Mouse (Mus musculus): ENCODE measurements at regions not wholly inside any gene's neighbourhood (a gene's known extent, or its start where the extent isn't known, plus 50 kb on each side); places are given as distances from the start of the nearest gene placed in this dataset.

DNA sequence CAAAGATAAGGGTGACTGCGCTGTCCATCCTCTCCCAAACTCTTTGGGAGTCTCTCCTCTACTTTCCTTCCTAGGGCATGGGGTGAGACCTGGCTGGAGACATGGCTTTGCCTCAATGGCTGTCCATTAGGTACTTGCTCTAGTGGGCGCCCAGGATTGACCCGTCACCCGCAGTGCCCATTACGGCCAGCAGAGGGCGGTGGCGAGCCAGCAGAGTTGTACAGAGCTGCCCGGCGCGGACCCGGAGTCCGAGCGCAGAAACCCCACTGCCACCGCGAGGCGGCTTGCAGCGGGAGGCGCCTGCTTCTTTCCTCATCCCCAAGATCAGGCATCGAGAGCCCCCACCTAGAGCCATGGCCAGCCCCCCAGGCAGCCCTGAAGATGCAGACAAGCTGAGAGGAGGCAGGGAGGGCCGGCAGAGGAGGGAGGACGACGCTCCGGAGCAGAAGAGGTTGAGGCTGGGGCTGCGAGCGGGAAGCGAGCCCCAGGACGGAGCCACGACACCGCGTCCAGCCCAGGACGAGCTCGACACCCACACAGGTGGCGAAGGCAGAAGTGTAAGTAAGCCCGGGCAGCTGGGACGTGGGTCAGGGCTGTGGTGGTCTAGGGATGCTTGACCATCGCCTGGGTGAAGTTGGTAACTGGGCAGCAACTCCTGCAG is 50.9 kb upstream of the Eef2kmt start:
- DNase-seq (ENCODE audit: low spot score in 2 of 2), result peak; percentile 61 to 79
